Mouse (Mus musculus) urinary bladder, postnatal 10 days (tissue): Measurements from ENCODE around the gene Mybph.

Source experiments
- DNase-seq: peaks from one replicate; pipeline ENCODE4 v3.0.0; 2022; ENCODE audit warnings: low spot score

Gene Mybph

GRCm38 (mm10) chr1:134211631-134212030 lies 18.4 kb downstream of the Mybph start:
- DNase-seq = no peak

- no peak for DNase-seq
These were observed 19.1 kb downstream of the Mybph start for GRCm38 (mm10) chr1:134212351-134212750.

- DNase-seq = no peak
These were observed 20.2 kb downstream of the Mybph start for GRCm38 (mm10) chr1:134213405-134213804.

GRCm38 (mm10) chr1:134215059-134215458 lies 21.8 kb downstream of the Mybph start:
- no peak for DNase-seq

- no peak for DNase-seq
These were observed 22.7 kb downstream of the Mybph start for GRCm38 (mm10) chr1:134215751-134216628.

- no peak for DNase-seq
These were observed 23.4 kb downstream of the Mybph start for GRCm38 (mm10) chr1:134216629-134216971.

GRCm38 (mm10) chr1:134217028-134217481 lies 23.8 kb downstream of the Mybph start:
- DNase-seq = no peak

- no peak for DNase-seq
These were observed 24.7 kb downstream of the Mybph start for GRCm38 (mm10) chr1:134217942-134218341.

GRCm38 (mm10) chr1:134219608-134220007 lies 26.4 kb downstream of the Mybph start:
- no peak for DNase-seq

GRCm38 (mm10) chr1:134221172-134221571 lies 27.9 kb downstream of the Mybph start:
- DNase-seq = no peak

- DNase-seq = no peak
These were observed 29.1 kb downstream of the Mybph start for GRCm38 (mm10) chr1:134222122-134223055.

- DNase-seq = no peak
These were observed 31.5 kb downstream of the Mybph start for GRCm38 (mm10) chr1:134224649-134225227.

GRCm38 (mm10) chr1:134225375-134225774 lies 32.1 kb downstream of the Mybph start:
- DNase-seq = no peak

GRCm38 (mm10) chr1:134226739-134227138 lies 33.5 kb downstream of the Mybph start:
- no peak for DNase-seq

GRCm38 (mm10) chr1:134229806-134230575 lies 36.7 kb downstream of the Mybph start:
- DNase-seq = no peak

- DNase-seq = no peak
These were observed 37.5 kb downstream of the Mybph start for GRCm38 (mm10) chr1:134230638-134231228.

- DNase-seq = no peak
These were observed 38.0 kb downstream of the Mybph start for GRCm38 (mm10) chr1:134231270-134231669.

GRCm38 (mm10) chr1:134231681-134232080 lies 38.4 kb downstream of the Mybph start:
- no peak for DNase-seq

GRCm38 (mm10) chr1:134232326-134232725 lies 39.1 kb downstream of the Mybph start:
- no peak for DNase-seq

GRCm38 (mm10) chr1:134232778-134233531 lies 39.7 kb downstream of the Mybph start:
- DNase-seq = no peak
